8 mouse cellular contexts compared by ENCODE assay signal in genomic region chr1:139455226-139455869, GRCm38 (mm10). TPM values are rescaled to one million over a fixed set of nuclear protein-coding genes. Genes with fewer than 3 reads are reported as not detected.
A peak's percentile ranks its signal among the peaks of the same experiment; 100 is the strongest.
DNase-seq lines count a peak whose midpoint lies in the region; ATAC-seq and TF ChIP-seq lines count a peak whose summit lies in the region.

No protein-coding gene starts in this region.

- 2% methylated on average over 17 of the region's 17 CpGs for WGBS in kidney, postnatal 0 days
- WGBS in midbrain, embryonic 14.5 days = 1% methylated on average over 17 of the region's 17 CpGs

- H3K4me2 ChIP-seq in kidney, postnatal 0 days (ENCODE audit: low read length) = peak overlapping the region; percentile 92
- peak overlapping the region; percentile 85 for H3K4me2 ChIP-seq in midbrain, embryonic 14.5 days (ENCODE audit: low read length)

- H3K4me3 ChIP-seq in G1E (ENCODE audit: low read depth, low read length) = peak overlapping the region; percentile 86
- H3K4me3 ChIP-seq in kidney, postnatal 0 days (replicated peaks; ENCODE audit: low read depth, low read length) = peak overlapping the region; percentile 70
- peak overlapping the region; percentile 58 for H3K4me3 ChIP-seq in midbrain, embryonic 14.5 days (replicated peaks; ENCODE audit: low read depth, low read length)

- no peak for TF ChIP-seq CTCF in G1E (IDR thresholded peaks at IDR 0.05; ENCODE audit: low read depth, low read length)
- TF ChIP-seq CTCF in kidney, postnatal 0 days (IDR thresholded peaks at IDR 0.05; ENCODE audit: low read depth) = no peak

- H3K9me3 ChIP-seq in G1E (replicated peaks) = no peaks in the 10 kb centered on the region
- no peaks in the 10 kb centered on the region for H3K9me3 ChIP-seq in kidney, postnatal 0 days (replicated peaks; ENCODE audit: low read length)
- no peaks in the 10 kb centered on the region for H3K9me3 ChIP-seq in midbrain, embryonic 14.5 days (ENCODE audit: control insufficient read depth, low read length)

- H3K36me3 ChIP-seq in G1E (replicated peaks) = peaks cover 33% of the 10 kb centered on the region
- 0 out of 2 replicates have a peak, but pooled peaks cover 8% of the 10 kb centered on the region for H3K36me3 ChIP-seq in kidney, postnatal 0 days (ENCODE audit: insufficient read depth, low read length)
- 0 out of 2 replicates have a peak, but pooled peaks cover 4% of the 10 kb centered on the region for H3K36me3 ChIP-seq in midbrain, embryonic 14.5 days (ENCODE audit: control insufficient read depth, insufficient read depth, low read length)

- peak overlapping the region; percentile 55 for H3K9ac ChIP-seq in kidney, postnatal 0 days (ENCODE audit: low read depth, low read length)
- H3K9ac ChIP-seq in midbrain, embryonic 14.5 days (replicated peaks; ENCODE audit: low read length) = peak overlapping the region; percentile 36

- ATAC-seq in G1E (ENCODE audit: extremely low read depth, insufficient number of reproducible peaks, low FRiP score, poor library complexity, severe bottlenecking) = peak; percentile 29
- peak; percentile 73 for ATAC-seq in erythroid progenitor cell, adult 5-6 weeks (replicated peaks; ENCODE audit: low FRiP score, poor library complexity, severe bottlenecking)
- ATAC-seq in kidney, postnatal 0 days (replicated peaks; ENCODE audit: low FRiP score, low read depth) = no peak; the same call in 1 of the 2 replicates
- ATAC-seq in midbrain, embryonic 14.5 days (ENCODE audit: low FRiP score, low TSS enrichment) = peak; percentile 6
- ATAC-seq in frontal cortex, adult (ENCODE audit: low TSS enrichment) = no peak

- H3K4me1 ChIP-seq in G1E (ENCODE audit: insufficient read depth, low read depth, low read length) = peaks cover 36% of the 10 kb centered on the region
- no peaks in the 10 kb centered on the region for H3K4me1 ChIP-seq in kidney, postnatal 0 days (replicated peaks; ENCODE audit: insufficient read depth, low read length)
- H3K4me1 ChIP-seq in midbrain, embryonic 14.5 days (ENCODE audit: control insufficient read depth, insufficient read depth, low read length) = peaks cover 3% of the 10 kb centered on the region; the same call in 1 of the 2 replicates

- H3K27ac ChIP-seq in kidney, postnatal 0 days = no peak overlapping the region
- H3K27ac ChIP-seq in midbrain, embryonic 14.5 days (replicated peaks; ENCODE audit: low read depth, low read length) = no peak overlapping the region

- peak; percentile 16 for DNase-seq in adrenal gland, postnatal 10 days
- no peak for DNase-seq in adrenal gland, postnatal 36 days
- peak; percentile 41 for DNase-seq in G1E (ENCODE audit: low spot score)
- peak; percentile 28 for DNase-seq in kidney, postnatal 0 days (ENCODE audit: low spot score)
- no peak for DNase-seq in midbrain, embryonic 14.5 days
- DNase-seq in frontal cortex, adult 2 months (ENCODE audit: extremely low spot score in 1 of 2, low spot score in 1 of 2) = no peak

- no peaks in the 10 kb centered on the region for H3K27me3 ChIP-seq in G1E (ENCODE audit: insufficient read depth, low read length)
- no peaks in the 10 kb centered on the region for H3K27me3 ChIP-seq in kidney, postnatal 0 days (ENCODE audit: insufficient read depth, low read length)
- no peaks in the 10 kb centered on the region for H3K27me3 ChIP-seq in midbrain, embryonic 14.5 days (ENCODE audit: control insufficient read depth, insufficient read depth, low read length)

RNA-seq across cellular contexts. Expression of gene Aspm, which starts 0.8 kb away (rescaled TPM):
- total RNA-seq in adrenal gland, postnatal 10 days (2021) = 10 to 100 TPM in 1 of 2 experiments, 1 to 10 TPM in 1; 7.7 to 10.8 TPM
- total RNA-seq in adrenal gland, postnatal 36 days (2021) = 1 to 10 TPM; 2.2 to 2.7 TPM
- total RNA-seq in G1E (2014; fragmentation: Nextera tagmentation) (83.9 and 107 TPM in 2 replicates), G1E (2017) (53.6 and 63.2 TPM in 2 replicates)
- polyA plus RNA-seq in G1E (2012) = 5.3 and 5.4 TPM in 2 replicates
- 212 and 227 TPM in 2 replicates for total RNA-seq in erythroid progenitor cell, adult 5-6 weeks (2015; ENCODE audit: low replicate concordance)
- total RNA-seq in erythroid progenitor cell, adult 5-6 weeks (2017; ENCODE audit: low replicate concordance) = 266 and 287 TPM in 2 replicates
- 7.1 and 7.2 TPM in 2 replicates for polyA plus RNA-seq in kidney, postnatal 0 days (2015; fragmentation: Nextera tagmentation; extraction: Ambion mirVana)
- polyA plus RNA-seq in midbrain, embryonic 14.5 days (2014; fragmentation: Nextera tagmentation; extraction: Ambion mirVana) = 2.6 and 6.1 TPM in 2 replicates
- polyA plus RNA-seq in frontal cortex, adult 2 months (2012; rRNA removed) = 0.28 and 0.34 TPM in 2 replicates

RNA-seq across cellular contexts. Expression of gene Zbtb41, which starts 33.3 kb away (rescaled TPM):
- 10 to 100 TPM; 31.5 to 32.3 TPM for total RNA-seq in adrenal gland, postnatal 10 days (2021)
- total RNA-seq in adrenal gland, postnatal 36 days (2021) = 10 to 100 TPM; 39.5 to 42.4 TPM
- total RNA-seq in G1E (2014; fragmentation: Nextera tagmentation) (28.6 and 29.3 TPM in 2 replicates), G1E (2017) (24.4 and 29.4 TPM in 2 replicates)
- 0.56 and 0.76 TPM in 2 replicates for polyA plus RNA-seq in G1E (2012)
- 6.5 and 7.1 TPM in 2 replicates for total RNA-seq in erythroid progenitor cell, adult 5-6 weeks (2015; ENCODE audit: low replicate concordance)
- total RNA-seq in erythroid progenitor cell, adult 5-6 weeks (2017; ENCODE audit: low replicate concordance) = 5.8 and 7.3 TPM in 2 replicates
- 6.9 and 7.5 TPM in 2 replicates for polyA plus RNA-seq in kidney, postnatal 0 days (2015; fragmentation: Nextera tagmentation; extraction: Ambion mirVana)
- 27.2 and 35.9 TPM in 2 replicates for polyA plus RNA-seq in midbrain, embryonic 14.5 days (2014; fragmentation: Nextera tagmentation; extraction: Ambion mirVana)
- polyA plus RNA-seq in frontal cortex, adult 2 months (2012; rRNA removed) = 8.2 and 9.0 TPM in 2 replicates

RNA-seq across cellular contexts. Expression of gene F13b, which starts 46.2 kb away (rescaled TPM):
- 10 to 100 TPM; 15.0 to 35.5 TPM for total RNA-seq in adrenal gland, postnatal 10 days (2021)
- not detected for total RNA-seq in adrenal gland, postnatal 36 days (2021)
- total RNA-seq in G1E (2014; fragmentation: Nextera tagmentation) = not detected in 2 replicates
- 0.12 TPM in 1 of 2 replicates, not detected in the other for total RNA-seq in G1E (2017)
- not detected in 2 replicates for polyA plus RNA-seq in G1E (2012)
- 2.9 TPM in 1 of 2 replicates, not detected in the other for total RNA-seq in erythroid progenitor cell, adult 5-6 weeks (2015; ENCODE audit: low replicate concordance)
- total RNA-seq in erythroid progenitor cell, adult 5-6 weeks (2017; ENCODE audit: low replicate concordance) = not detected in 2 replicates
- polyA plus RNA-seq in kidney, postnatal 0 days (2015; fragmentation: Nextera tagmentation; extraction: Ambion mirVana) = 2.8 and 4.0 TPM in 2 replicates
- polyA plus RNA-seq in midbrain, embryonic 14.5 days (2014; fragmentation: Nextera tagmentation; extraction: Ambion mirVana) = not detected in 2 replicates
- polyA plus RNA-seq in frontal cortex, adult 2 months (2012; rRNA removed) = not detected in 2 replicates

Comparison
In these comparisons a context has a peak if more than half of its experiments do, and no peak if none do; other contexts are left out.
1. DNase-seq: peak in adrenal gland, postnatal 10 days (single experiment), G1E (single experiment) and kidney, postnatal 0 days (single experiment); none in adrenal gland, postnatal 36 days (0 of 2), midbrain, embryonic 14.5 days (single experiment) and frontal cortex, adult 2 months (0 of 2).
2. RNA of gene F13b, which starts 46.2 kb away (total RNA-seq): 15.0 to 35.5 TPM in adrenal gland, postnatal 10 days; 2.9 TPM in erythroid progenitor cell, adult 5-6 weeks, not detected in adrenal gland, postnatal 36 days and 0.12 TPM in G1E; every median in the first group is over 4 times any median in the second.
3. ATAC-seq: peak in G1E (single experiment), erythroid progenitor cell, adult 5-6 weeks (single experiment) and midbrain, embryonic 14.5 days (single experiment); none in kidney, postnatal 0 days (single experiment) and frontal cortex, adult (single experiment).
4. RNA of gene Aspm, which starts 0.8 kb away (total RNA-seq): 212 to 287 TPM in erythroid progenitor cell, adult 5-6 weeks and 53.6 to 107 TPM in G1E; 7.7 to 10.8 TPM in adrenal gland, postnatal 10 days and 2.2 to 2.7 TPM in adrenal gland, postnatal 36 days; every median in the first group is over 4 times any median in the second.
5. Peak in every context shown above with its lines, with median percentiles within 50 percentile points of each other: H3K4me3 ChIP-seq.